Mouse (Mus musculus): ENCODE results near the gene Ppp6r2.

DNA sequence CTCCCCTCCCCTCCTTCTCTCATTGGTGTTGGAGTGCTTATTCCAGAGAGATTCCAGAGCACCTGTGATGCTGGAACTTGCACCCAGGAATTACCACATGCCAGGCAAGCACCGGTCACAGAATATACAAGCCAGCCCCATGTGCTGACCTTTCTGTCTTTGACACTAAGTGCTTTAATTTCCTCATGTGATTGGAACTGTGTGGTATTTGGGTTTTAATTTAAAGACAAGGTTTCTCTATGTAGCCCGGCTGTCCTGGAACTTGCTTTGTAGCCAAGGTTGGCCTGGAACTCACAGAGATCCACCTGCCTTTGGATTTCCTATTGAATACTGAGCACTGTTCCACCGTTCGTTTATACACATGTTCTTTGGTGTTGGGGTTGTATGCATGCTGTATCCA lies 22.7 kb downstream of the Ppp6r2 start:
- TF ChIP-seq CTCF (IDR thresholded peaks at IDR 0.05; ENCODE audit: control insufficient read depth, insufficient read depth, insufficient replicate concordance, low read depth, low read length) = no peak
- TF ChIP-seq POLR2A (IDR thresholded peaks at IDR 0.05; ENCODE audit: control insufficient read depth, low read depth, low read length) = no peak

Data from testis, adult 2 months (tissue).